Mouse (Mus musculus) liver, adult 2 months (tissue): Measurements from ENCODE around the gene Ptprn. TPM values are rescaled to one million over a fixed set of nuclear protein-coding genes. Genes with fewer than 3 reads are reported as not detected.

Experiments
- DNase-seq: peaks from one replicate; pipeline ENCODE4 v3.0.0-alpha.2; 2011; ENCODE audit warnings: low read depth, low spot score; ENCODE audit errors: extremely low read depth
- H3K27ac ChIP-seq: fragments of 200-500 bp; replicated peaks from 2 replicates; pipeline ENCODE4 v1.5.1; 2012; ENCODE audit warnings: low read depth, mild to moderate bottlenecking, control low read depth, inconsistent platforms, low read length; ENCODE audit not compliant: insufficient read depth
- H3K27me3 ChIP-seq: fragments of 200-500 bp; 2 replicates; pipeline ENCODE4 v1.6.1; 2012; ENCODE audit warnings: mild to moderate bottlenecking, moderate library complexity, low read length, inconsistent platforms; ENCODE audit not compliant: control insufficient read depth, insufficient read depth
- H3K36me3 ChIP-seq: fragments of 200-500 bp; 2 replicates; pipeline ENCODE4 v1.6.1; 2012; ENCODE audit warnings: low read length, inconsistent platforms; ENCODE audit not compliant: control insufficient read depth, insufficient read depth
- H3K4me1 ChIP-seq: fragments of 200-500 bp; 2 replicates; pipeline ENCODE4 v1.6.1; 2011; ENCODE audit warnings: low read length; ENCODE audit not compliant: control insufficient read depth, insufficient read depth
- H3K4me3 ChIP-seq: fragments of 200-500 bp; 2 replicates; pipeline ENCODE4 v1.5.1; 2011; ENCODE audit warnings: low read depth, mild to moderate bottlenecking, control low read depth, low read length, moderate library complexity; ENCODE audit not compliant: insufficient read depth
- H3K79me2 ChIP-seq: fragments of 200-500 bp; 2 replicates; pipeline ENCODE4 v1.6.1; 2012; ENCODE audit warnings: inconsistent platforms, mild to moderate bottlenecking, low read length, moderate library complexity; ENCODE audit not compliant: control insufficient read depth, insufficient read depth
- H3K9ac ChIP-seq: fragments of 200-500 bp; 2 replicates; pipeline ENCODE4 v1.6.1; 2012; ENCODE audit warnings: low read depth, mild to moderate bottlenecking, control low read depth, inconsistent platforms, low read length
- CTCF ChIP-seq: fragments of 200-500 bp; IDR thresholded peaks from 2 replicates; pipeline ENCODE4 v1.5.1; 2011; ENCODE audit warnings: low read depth, low read length, control low read depth
- POLR2A ChIP-seq: fragments of 200-500 bp; IDR thresholded peaks from 2 replicates; pipeline ENCODE4 v1.6.1; 2011; ENCODE audit warnings: low read length, control low read depth; ENCODE audit not compliant: insufficient read depth; ENCODE audit errors: extremely low read depth
- WGBS: fragments of 180-500 bp; shearing (Covaris S2); methylation state at CpG from one replicate; pipeline ENCODE4 v1.1.7; 2018; 5-methylcytosine and 5-hydroxymethylcytosine counted together
- polyA plus RNA-seq: library from polyadenylated mRNA; depleted of rRNA; stranded (reverse); fragments of >200 nt; gene quantifications from 2 replicates; pipeline ENCODE4 v1.2.3, GENCODE M21; 2012
- total RNA-seq: library from RNA; depleted of rRNA; stranded (reverse); fragments of >200 nt; gene quantifications from 2 replicates; pipeline ENCODE4 v1.2.3, GENCODE M21; 2014

Ptprn gene
- total and polyA plus RNA-seq, 2 experiments = under 0.01 TPM; not detected in 1

DNA sequence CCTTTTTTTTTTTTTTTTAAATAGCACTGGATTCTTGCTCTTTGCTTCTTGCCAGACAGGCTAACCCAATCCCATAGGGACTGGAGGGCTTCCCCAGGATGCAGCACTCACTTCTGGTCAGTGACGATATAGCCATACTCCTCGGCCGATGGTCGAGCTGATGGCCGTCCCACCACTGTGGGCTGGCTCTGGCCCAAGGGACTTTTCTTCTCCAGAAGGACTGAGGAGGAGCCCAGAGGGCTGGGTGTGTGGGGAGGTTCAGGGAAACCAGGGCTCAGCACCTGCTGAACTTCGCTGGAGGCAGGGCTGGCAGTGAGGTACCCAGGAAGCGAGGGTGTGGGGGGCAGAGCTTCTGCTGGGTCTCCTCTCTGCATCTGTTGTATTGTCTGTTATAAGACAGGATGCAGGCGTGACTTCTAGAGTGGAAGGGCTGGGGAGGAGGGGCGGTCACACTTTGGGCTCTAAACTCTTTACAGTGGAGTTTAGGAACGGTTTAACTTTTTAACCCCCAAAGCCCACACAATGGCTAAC is 8.7 kb downstream of the Ptprn start:
- Histone ChIP-seq H3K79me2 (no peaks in the 10 kb centered on the region), H3K27ac (no peak overlapping the region), H3K4me1 (peaks cover 2% of the 10 kb centered on the region), H3K9ac (no peak overlapping the region), H3K36me3 (no peaks in the 10 kb centered on the region), H3K27me3 (no peaks in the 10 kb centered on the region), H3K4me3 (no peak overlapping the region)
- TF ChIP-seq POLR2A = no peak
- TF ChIP-seq CTCF = no peak
- no peak for DNase-seq
- WGBS = 77% methylated on average over 10 of the region's 10 CpGs

DNA sequence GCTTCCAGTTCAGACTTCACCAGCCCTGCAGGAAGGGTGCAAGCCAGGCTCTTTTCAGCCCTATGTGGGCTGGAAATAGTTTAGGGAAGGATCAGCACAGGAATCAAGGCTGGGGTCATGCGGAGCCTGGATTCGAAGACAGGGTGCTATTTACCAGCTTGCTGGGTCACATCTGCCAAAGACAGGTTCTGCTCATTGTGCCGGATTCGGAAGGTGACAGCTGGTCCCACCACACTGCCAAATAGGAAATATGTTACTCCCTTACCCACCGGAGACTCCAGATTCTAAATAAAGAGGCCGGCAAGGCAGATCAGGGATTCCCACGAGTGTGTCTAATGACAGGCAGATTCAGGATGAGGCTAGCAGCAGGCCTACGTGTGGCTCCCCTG is 9.7 kb downstream of the Ptprn start:
- Histone ChIP-seq H3K27me3 (no peaks in the 10 kb centered on the region), H3K27ac (no peak overlapping the region), H3K4me1 (peaks cover 2% of the 10 kb centered on the region), H3K4me3 (no peak overlapping the region), H3K36me3 (no peaks in the 10 kb centered on the region), H3K79me2 (no peaks in the 10 kb centered on the region), H3K9ac (no peak overlapping the region)
- 74% methylated on average over 8 of the region's 8 CpGs for WGBS
- TF ChIP-seq CTCF (no peak), POLR2A (no peak)
- no peak for DNase-seq

DNA sequence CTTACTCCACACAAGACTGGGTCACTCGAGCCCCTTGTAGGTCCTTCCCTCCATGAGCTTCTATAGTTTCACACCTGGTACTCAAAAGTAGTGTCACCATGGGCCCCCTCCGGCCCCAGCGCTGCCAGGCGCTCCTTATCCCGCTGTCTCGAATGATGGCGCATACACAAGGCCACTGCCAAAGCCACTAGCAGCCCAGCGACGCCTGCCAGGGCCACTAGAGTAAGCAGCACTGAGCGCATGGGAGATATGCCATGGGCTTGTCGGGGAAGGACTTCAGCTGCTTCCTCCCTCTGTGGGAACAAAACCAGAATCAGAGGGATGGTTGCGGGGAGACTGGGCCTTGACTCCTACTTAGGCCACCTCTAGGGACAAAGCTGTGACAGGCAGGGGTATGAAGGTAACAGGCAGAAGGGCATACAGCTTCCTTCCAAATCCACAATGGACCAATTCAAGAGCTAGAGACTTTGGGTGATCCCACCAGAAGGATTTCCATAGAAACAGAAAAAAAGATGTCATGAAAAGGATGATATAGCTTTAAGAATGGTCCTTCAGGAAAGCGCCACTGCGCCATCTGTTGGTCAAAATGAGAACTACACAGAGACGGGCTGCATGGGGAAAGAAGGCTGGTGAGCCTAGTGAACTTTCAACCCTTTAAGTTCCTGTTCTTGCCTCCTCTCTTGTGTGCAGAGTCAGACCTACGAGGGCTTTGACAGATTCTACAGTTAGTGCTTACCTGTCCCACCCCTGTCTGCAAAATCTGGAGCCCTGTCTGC is 10.3 kb downstream of the Ptprn start:
- no peaks in the 10 kb centered on the region for H3K79me2 ChIP-seq
- TF ChIP-seq POLR2A (no peak), CTCF (peak; percentile 73)
- peak; percentile 57 for DNase-seq
- no peaks in the 10 kb centered on the region for H3K36me3 ChIP-seq
- H3K4me1 ChIP-seq = peaks cover 2% of the 10 kb centered on the region
- WGBS = 61% methylated on average over 16 of the region's 16 CpGs
- no peak overlapping the region for H3K4me3 ChIP-seq
- H3K9ac ChIP-seq = no peak overlapping the region
- no peak overlapping the region for H3K27ac ChIP-seq
- H3K27me3 ChIP-seq = no peaks in the 10 kb centered on the region

DNA sequence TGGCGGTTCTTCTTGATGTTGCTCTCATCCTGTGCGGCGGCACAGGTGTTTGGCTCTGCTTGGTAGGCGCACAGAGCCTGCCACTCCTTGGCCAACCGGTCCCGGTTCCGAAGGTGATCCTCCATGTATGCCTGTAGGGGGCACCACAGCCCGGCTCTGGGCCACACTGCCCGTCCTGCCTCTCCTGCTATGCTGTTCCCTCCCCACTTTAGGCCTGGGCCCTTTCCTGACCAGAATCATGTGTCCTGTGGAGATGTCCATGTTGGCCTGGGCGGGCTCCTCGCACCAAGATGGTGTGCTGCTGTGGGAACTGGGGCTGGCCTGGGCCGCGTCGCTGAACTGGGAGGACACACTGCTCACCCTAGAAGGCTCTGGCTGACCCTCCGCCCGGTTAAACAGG is 11.3 kb downstream of the Ptprn start:
- TF ChIP-seq POLR2A (no peak), CTCF (peak; percentile 9; the same call in 1 of the 2 replicates)
- no peak overlapping the region for H3K27ac ChIP-seq
- peaks cover 2% of the 10 kb centered on the region for H3K4me1 ChIP-seq
- H3K27me3 ChIP-seq = no peaks in the 10 kb centered on the region
- no peaks in the 10 kb centered on the region for H3K79me2 ChIP-seq
- 79% methylated on average over 16 of the region's 16 CpGs for WGBS
- H3K9ac ChIP-seq = no peak overlapping the region
- no peak for DNase-seq
- no peak overlapping the region for H3K4me3 ChIP-seq
- H3K36me3 ChIP-seq = no peaks in the 10 kb centered on the region

DNA sequence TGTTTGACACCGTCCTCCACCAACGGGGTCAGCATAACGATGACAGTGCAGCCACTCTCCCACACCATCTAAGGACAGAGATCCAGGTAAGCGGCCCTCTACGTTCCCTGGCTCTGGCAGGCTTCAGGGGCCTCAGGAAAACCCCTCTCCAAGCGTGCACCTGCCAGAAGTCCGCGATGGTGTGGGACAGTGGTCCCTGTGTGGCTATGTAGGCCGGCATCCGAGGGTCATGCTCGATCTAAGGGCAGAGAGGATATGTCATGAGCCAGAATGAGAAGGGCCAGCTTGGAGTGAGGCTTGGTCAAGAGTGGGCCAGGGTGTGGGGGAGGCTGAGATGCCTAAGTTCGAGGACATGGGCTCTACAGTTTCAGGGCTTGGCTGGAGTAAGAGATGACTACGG is 12.0 kb downstream of the Ptprn start:
- 77% methylated on average over 13 of the region's 13 CpGs for WGBS
- Histone ChIP-seq H3K79me2 (no peaks in the 10 kb centered on the region), H3K27me3 (no peaks in the 10 kb centered on the region), H3K36me3 (no peaks in the 10 kb centered on the region), H3K27ac (no peak overlapping the region), H3K4me3 (no peak overlapping the region), H3K9ac (no peak overlapping the region), H3K4me1 (peaks cover 2% of the 10 kb centered on the region)
- TF ChIP-seq CTCF (no peak), POLR2A (no peak)
- no peak for DNase-seq
